Mouse (Mus musculus) heart, adult 2 months (tissue): Measurements from ENCODE around the gene Srebf1.

Experiments
- CTCF ChIP-seq: fragments of 200-600 bp; IDR thresholded peaks from 2 replicates; pipeline ENCODE4 v1.8.1; 2022; ENCODE audit warnings: antibody characterized with exemption, mild to moderate bottlenecking, moderate library complexity
- EP300 ChIP-seq: fragments of 200-500 bp; IDR thresholded peaks from 2 replicates; pipeline ENCODE4 v1.6.1; 2011; ENCODE audit warnings: low read depth, low read length, control low read depth; ENCODE audit not compliant: insufficient read depth

- TF ChIP-seq CTCF (no peak), EP300 (no peak)
Observed at GRCm38 (mm10) chr11:60196344-60196743, 26.0 kb downstream of the Srebf1 start.
